Mouse (Mus musculus): ENCODE data around the gene P2ry12. TPM values are rescaled to one million over a fixed set of nuclear protein-coding genes. Genes with fewer than 3 reads are reported as not detected.

The P2ry12 gene
- total RNA-seq, 1 experiment, result 0.09 TPM

DNA sequence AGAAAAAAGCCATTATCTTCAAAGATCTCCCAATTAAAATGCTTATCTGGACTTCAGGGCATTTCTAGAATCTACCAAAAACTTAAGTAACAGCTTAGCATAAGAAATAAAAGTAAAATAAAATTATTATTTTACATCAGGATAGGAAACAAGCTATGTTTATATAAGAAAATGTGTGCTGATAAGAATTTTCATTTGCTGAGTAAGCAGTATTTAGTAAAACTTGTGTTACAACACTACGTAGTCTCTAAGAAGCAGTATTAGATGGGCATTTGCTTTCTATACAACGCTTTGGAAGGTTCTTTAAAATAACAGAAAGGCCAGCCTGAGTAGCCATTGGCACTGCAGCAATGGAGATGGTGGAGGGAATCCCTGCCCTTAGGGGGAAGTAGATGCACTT lies 746 bp upstream of the P2ry12 start:
- Histone ChIP-seq H3K9me3 (ENCODE audit: control insufficient read depth, insufficient read depth, low read depth, low read length) (no peaks in the 10 kb centered on the region), H3K36me3 (ENCODE audit: control insufficient read depth, insufficient read depth, low read length, poor library complexity, severe bottlenecking) (no peaks in the 10 kb centered on the region), H3K4me1 (ENCODE audit: control insufficient read depth in 2 of 2, insufficient read depth in 2 of 2, low read length in 2 of 2, poor library complexity in 1 of 2) (no peaks in the 10 kb centered on the region), H3K4me3 (ENCODE audit: insufficient read depth in 1 of 2, low read depth in 1 of 2, low read length in 2 of 2, poor library complexity in 1 of 2, severe bottlenecking in 1 of 2) (no peak overlapping the region), H3K9ac (ENCODE audit: insufficient read depth, low read depth, low read length, poor library complexity, severe bottlenecking) (no peak overlapping the region), H3K27ac (ENCODE audit: insufficient read depth, low read depth, low read length, poor library complexity, severe bottlenecking) (no peak overlapping the region)
- TF ChIP-seq MAFK (IDR thresholded peaks at IDR 0.05; ENCODE audit: insufficient read depth, low read depth, low read length), result peak; percentile 82
- TF ChIP-seq ZNF384 (IDR thresholded peaks at IDR 0.05; ENCODE audit: low read depth, low read length), result no peak
- in situ Hi-C loops (cut with MboI; ENCODE audit: low sequenced_read_pairs in 2 of 2, unreplicated experiment in 2 of 2), result no loop called here
- DNase-seq (ENCODE audit: low read depth, low spot score), result no peak

GRCm38 (mm10) chr3:59261709-59262472 lies 780 bp downstream of the P2ry12 start:
- no peak overlapping the region for H3K9ac ChIP-seq (ENCODE audit: insufficient read depth, low read depth, low read length, poor library complexity, severe bottlenecking)
- DNase-seq (ENCODE audit: low read depth, low spot score), result no peak
- no peaks in the 10 kb centered on the region for H3K36me3 ChIP-seq (ENCODE audit: control insufficient read depth, insufficient read depth, low read length, poor library complexity, severe bottlenecking)
- H3K4me1 ChIP-seq (ENCODE audit: control insufficient read depth in 2 of 2, insufficient read depth in 2 of 2, low read length in 2 of 2, poor library complexity in 1 of 2), result no peaks in the 10 kb centered on the region
- H3K27ac ChIP-seq (ENCODE audit: insufficient read depth, low read depth, low read length, poor library complexity, severe bottlenecking), result no peak overlapping the region
- in situ Hi-C loops (cut with MboI; ENCODE audit: low sequenced_read_pairs in 2 of 2, unreplicated experiment in 2 of 2), result no loop called here
- no peak overlapping the region for H3K4me3 ChIP-seq (ENCODE audit: insufficient read depth in 1 of 2, low read depth in 1 of 2, low read length in 2 of 2, poor library complexity in 1 of 2, severe bottlenecking in 1 of 2)
- TF ChIP-seq ZNF384 (IDR thresholded peaks at IDR 0.05; ENCODE audit: low read depth, low read length) (no peak), HCFC1 (IDR thresholded peaks at IDR 0.05; ENCODE audit: borderline replicate concordance, insufficient read depth, low read length) (no peak), MAFK (IDR thresholded peaks at IDR 0.05; ENCODE audit: insufficient read depth, low read depth, low read length) (no peak), ZC3H11A (IDR thresholded peaks at IDR 0.05; ENCODE audit: borderline replicate concordance, low read depth, low read length) (no peak), CHD2 (IDR thresholded peaks at IDR 0.05; ENCODE audit: low read depth, low read length) (no peak)
- no peaks in the 10 kb centered on the region for H3K9me3 ChIP-seq (ENCODE audit: control insufficient read depth, insufficient read depth, low read depth, low read length)

DNA sequence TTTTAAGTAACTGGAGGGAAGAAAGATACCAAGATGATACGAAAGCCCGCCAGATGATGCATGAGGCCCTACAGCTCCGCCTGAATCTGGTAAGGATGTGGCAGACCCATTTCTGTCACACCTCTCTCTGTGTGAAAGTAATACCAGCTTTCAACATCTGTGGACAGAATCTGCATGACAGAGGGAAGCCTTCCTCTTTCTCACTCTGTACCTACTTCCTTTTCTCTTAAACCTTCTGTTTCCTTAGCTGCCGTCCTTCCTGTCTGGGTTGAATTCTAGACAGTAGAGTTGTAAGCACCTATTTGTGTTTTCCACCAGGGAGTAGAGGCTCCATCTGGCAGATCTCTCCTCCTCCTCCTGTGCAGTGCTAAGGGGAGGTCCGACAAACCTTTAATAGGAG lies 1.9 kb downstream of the P2ry12 start:
- DNase-seq (ENCODE audit: low read depth, low spot score), result no peak
- H3K9ac ChIP-seq (ENCODE audit: insufficient read depth, low read depth, low read length, poor library complexity, severe bottlenecking), result no peak overlapping the region
- in situ Hi-C loops (cut with MboI; ENCODE audit: low sequenced_read_pairs in 2 of 2, unreplicated experiment in 2 of 2), result no loop called here
- no peaks in the 10 kb centered on the region for H3K9me3 ChIP-seq (ENCODE audit: control insufficient read depth, insufficient read depth, low read depth, low read length)
- H3K4me1 ChIP-seq (ENCODE audit: control insufficient read depth in 2 of 2, insufficient read depth in 2 of 2, low read length in 2 of 2, poor library complexity in 1 of 2), result no peaks in the 10 kb centered on the region
- H3K4me3 ChIP-seq (ENCODE audit: insufficient read depth in 1 of 2, low read depth in 1 of 2, low read length in 2 of 2, poor library complexity in 1 of 2, severe bottlenecking in 1 of 2), result no peak overlapping the region
- H3K27ac ChIP-seq (ENCODE audit: insufficient read depth, low read depth, low read length, poor library complexity, severe bottlenecking), result no peak overlapping the region
- TF ChIP-seq ZNF384 (IDR thresholded peaks at IDR 0.05; ENCODE audit: low read depth, low read length) (no peak), ZC3H11A (IDR thresholded peaks at IDR 0.05; ENCODE audit: borderline replicate concordance, low read depth, low read length) (no peak), HCFC1 (IDR thresholded peaks at IDR 0.05; ENCODE audit: borderline replicate concordance, insufficient read depth, low read length) (no peak), CHD2 (IDR thresholded peaks at IDR 0.05; ENCODE audit: low read depth, low read length) (no peak), MAFK (IDR thresholded peaks at IDR 0.05; ENCODE audit: insufficient read depth, low read depth, low read length) (no peak)
- no peaks in the 10 kb centered on the region for H3K36me3 ChIP-seq (ENCODE audit: control insufficient read depth, insufficient read depth, low read length, poor library complexity, severe bottlenecking)

GRCm38 (mm10) chr3:59257740-59258664 lies 4.7 kb downstream of the P2ry12 start:
- Histone ChIP-seq H3K36me3 (ENCODE audit: control insufficient read depth, insufficient read depth, low read length, poor library complexity, severe bottlenecking) (no peaks in the 10 kb centered on the region), H3K27ac (ENCODE audit: insufficient read depth, low read depth, low read length, poor library complexity, severe bottlenecking) (no peak overlapping the region), H3K4me1 (ENCODE audit: control insufficient read depth in 2 of 2, insufficient read depth in 2 of 2, low read length in 2 of 2, poor library complexity in 1 of 2) (no peaks in the 10 kb centered on the region), H3K4me3 (ENCODE audit: insufficient read depth in 1 of 2, low read depth in 1 of 2, low read length in 2 of 2, poor library complexity in 1 of 2, severe bottlenecking in 1 of 2) (no peak overlapping the region), H3K9ac (ENCODE audit: insufficient read depth, low read depth, low read length, poor library complexity, severe bottlenecking) (no peak overlapping the region), H3K9me3 (ENCODE audit: control insufficient read depth, insufficient read depth, low read depth, low read length) (no peaks in the 10 kb centered on the region)
- no peak for DNase-seq (ENCODE audit: low read depth, low spot score)
- no peak for TF ChIP-seq CHD2 (IDR thresholded peaks at IDR 0.05; ENCODE audit: low read depth, low read length)
- no peak for TF ChIP-seq MAFK (IDR thresholded peaks at IDR 0.05; ENCODE audit: insufficient read depth, low read depth, low read length)
- in situ Hi-C loops (cut with MboI; ENCODE audit: low sequenced_read_pairs in 2 of 2, unreplicated experiment in 2 of 2), result no loop called here
